Mouse (Mus musculus) heart, postnatal 14 days (tissue): ENCODE data around the gene Rad51b. TPM values are rescaled to one million over a fixed set of nuclear protein-coding genes. Genes with fewer than 3 reads are reported as not detected.

Source experiments
- DNase-seq, 2 experiments: peaks; one replicate each; pipeline ENCODE4 v3.0.0; 2021 to 2022
- intact Hi-C: fragments of 180-260 bp; cut with DNase I; formaldehyde crosslinking; loops from one replicate; pipeline ENCODE4 v1.15.1; 2025
- total RNA-seq, 2 experiments: library from RNA; stranded (reverse); gene quantifications; 2 replicates each; pipeline ENCODE4 v1.2.3; 2021

Rad51b gene
- total RNA-seq, 2 experiments from 2014 or later: 0.79 to 0.88 TPM

DNA sequence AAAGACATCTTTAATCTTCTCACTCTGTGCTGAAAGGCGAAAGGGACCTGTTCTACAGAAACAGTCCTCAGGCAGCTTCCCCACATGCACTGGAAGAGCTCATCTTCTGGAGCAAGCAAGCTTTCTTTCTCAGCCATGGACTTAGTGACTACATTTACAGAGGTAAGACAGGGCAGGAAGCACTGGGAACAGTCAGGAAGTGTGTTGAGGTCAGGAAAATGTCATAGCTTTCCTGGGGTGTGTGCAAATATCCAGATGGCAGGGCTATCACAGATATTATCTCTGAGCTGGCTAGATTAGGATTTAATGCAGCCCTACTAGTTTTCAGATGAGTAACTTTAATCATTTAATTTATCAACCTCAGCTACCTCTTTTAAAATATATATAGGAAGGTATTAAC lies 254.2 kb downstream of the Rad51b start:
- intact Hi-C loops: no loop called here
- DNase-seq: no peak

DNA sequence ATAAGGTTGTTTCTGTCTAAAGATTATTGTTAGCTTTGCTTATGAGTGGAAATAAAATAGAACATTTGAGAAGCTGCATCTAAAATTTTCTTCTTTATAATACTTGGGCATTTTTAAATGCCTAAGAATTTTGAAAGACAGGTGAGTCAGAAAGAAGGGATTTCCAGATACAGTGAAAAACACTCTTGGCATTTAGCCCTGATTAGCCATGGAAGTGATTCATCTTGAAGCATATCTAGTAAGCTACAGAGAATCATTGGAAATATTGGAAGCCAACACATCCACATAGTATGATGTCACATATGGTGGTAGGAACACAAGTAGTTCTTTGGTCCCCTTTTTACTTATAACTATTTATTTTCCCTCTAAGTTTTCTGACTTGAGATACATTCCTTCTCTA lies 256.0 kb downstream of the Rad51b start:
- DNase-seq: no peak
- intact Hi-C loops: no loop called here

DNA sequence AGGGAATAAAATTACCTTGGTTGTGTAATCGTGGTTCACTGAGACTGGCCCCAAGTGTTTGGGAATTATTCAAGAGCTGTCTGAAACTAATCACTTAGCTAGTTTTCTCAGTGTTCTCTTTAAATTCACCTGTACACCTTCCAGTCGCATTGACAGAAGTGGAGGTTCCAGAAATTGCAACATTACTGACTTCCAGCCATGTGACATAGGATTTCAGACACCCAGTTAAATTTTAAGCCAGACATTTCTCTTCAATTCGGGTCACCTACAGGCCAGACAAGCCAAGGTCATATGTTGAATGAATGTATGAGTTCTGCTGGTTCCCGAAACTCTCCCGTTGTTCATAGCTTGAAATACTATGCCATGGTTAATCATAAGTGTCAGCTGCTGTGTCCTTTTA lies 260.8 kb downstream of the Rad51b start:
- intact Hi-C loops: no loop called here
- DNase-seq: no peak

DNA sequence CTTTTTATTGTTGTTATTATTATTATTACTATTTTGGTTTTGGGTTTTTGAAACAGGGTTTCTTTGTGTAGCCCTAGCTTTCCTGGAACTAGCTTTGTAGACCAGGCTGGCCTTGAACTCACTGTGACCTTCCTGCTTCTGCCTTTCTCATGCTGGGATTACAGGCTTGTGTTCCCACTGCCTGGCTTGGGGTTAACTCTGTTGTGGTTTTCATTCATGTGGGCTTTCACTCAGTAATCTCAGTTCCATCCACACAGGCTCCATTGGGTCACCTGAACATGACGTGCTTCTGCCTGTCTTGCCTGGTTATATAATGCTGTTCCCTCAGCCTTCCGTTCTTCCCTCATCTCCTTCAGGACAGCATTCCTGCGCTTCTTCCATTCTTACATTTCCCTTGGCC lies 261.6 kb downstream of the Rad51b start:
- no peak for DNase-seq
- intact Hi-C loops: no loop called here

DNA sequence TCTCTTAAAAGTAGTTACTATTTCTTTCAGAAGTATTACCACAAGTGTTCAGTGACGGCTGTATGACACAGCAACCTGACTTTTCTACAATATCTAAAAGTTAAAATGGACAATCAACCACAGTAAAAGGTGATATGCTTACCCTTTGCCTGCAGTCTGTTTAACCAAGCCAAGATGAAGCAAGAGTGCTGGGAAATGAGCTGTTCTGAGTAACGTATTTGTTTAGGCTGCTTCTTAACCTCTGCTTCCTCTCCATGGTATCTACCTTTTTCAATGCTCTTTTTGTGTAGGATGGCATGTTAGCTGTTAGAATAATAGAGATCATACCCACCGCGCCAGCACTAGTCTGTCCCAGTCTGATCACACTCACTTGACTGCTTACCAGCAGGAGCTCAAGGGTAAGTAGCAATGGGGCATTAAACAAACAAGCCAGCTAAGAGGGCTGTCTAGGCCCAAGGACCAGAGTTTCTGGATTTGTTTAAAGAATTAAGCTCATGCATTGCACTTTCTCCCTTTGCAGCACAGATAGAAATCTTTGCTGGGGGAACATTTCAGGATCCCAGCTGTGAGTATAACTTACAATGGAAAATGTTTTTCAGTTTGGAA lies 262.4 kb downstream of the Rad51b start:
- intact Hi-C loops: no loop called here
- no peak for DNase-seq

DNA sequence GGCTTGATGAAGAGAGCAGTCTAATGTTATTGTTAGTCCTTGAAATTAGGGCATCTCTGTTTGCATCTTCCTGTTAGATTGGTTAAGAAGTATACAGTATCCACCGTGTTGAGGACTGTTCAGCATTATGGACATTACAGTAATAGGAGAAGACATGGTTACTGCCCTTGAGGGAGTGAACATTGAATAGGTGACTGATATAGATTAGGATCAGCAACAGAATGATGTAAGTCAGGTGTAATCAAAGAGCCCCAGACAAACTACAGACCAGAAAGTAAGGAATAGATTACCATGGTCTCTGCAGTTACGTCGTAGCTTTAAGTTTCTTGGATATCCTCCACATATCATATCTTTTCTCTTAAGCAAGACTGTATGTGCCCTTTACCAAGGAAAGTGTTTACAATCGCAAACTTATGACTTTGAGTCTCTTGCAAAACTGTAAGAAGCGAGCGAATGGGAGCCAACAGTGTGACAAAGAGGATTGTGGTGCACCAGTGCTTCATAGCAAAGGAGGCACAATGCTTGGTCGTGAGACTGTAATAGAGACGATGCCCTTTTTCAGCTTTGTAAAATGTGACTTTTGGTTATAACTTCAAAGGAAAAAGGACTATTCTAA lies 263.1 kb downstream of the Rad51b start:
- no peak for DNase-seq
- intact Hi-C loops: no loop called here

DNA sequence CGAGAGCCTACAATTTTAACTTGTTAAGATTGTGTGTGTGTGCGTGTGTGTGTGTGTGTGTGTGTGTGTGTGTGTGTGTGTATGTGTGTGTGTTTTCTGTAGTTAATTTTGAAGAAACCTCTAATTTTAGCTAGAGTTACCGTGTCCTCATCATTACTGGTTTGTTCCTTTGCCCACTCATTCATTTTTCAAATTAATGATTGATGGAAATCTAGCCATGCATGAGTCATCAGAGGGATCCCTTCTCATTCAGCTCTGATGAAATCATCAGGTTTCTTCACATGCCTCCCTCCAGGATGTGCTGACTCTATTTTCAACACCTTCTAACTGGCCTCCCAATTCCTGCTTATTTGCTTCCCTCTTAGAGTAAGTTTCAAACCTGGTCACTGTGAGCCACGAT lies 263.8 kb downstream of the Rad51b start:
- intact Hi-C loops: no loop called here
- no peak for DNase-seq

DNA sequence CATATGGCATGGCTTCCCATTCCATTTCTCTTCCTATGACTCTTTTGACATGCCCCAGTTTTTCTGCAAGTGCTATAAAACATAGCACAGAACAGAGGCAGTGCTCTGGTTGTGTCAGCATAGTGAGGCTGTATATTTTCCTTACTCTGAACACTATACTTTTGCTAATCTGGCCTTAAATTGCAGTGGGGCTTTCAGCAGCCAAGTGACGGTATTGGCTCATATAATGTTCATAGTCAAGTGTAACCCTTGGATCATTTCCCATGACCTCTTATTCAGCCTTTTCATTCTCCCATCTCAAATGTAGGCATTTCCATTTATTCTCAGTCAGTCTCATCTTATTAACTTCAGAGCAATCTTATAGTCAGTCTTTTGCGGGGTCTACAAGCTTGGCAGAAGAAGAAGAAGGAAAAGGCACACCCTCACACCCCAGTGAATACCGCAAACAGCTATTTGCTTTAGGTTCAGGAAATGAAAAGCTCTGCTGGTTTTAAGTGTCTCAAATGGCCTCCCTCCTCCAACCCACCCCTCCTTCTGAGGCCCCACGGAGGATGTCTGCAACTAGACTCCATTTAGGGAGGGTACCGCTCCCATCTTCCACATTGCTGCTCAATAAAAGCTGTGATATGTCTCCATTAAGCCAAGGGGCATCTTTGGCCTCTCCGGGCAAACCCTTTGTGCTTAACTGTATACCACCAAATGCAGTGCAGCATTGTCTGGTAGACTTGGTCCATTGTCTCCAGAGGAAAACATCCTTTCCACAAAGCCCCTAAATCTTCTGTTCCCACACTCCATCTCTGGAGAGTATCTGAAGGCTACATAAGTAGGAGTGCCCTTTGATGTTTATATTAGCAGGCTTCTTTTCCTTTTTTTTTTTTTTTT lies 277.3 kb downstream of the Rad51b start:
- DNase-seq: no peak
- intact Hi-C loops: no loop called here

DNA sequence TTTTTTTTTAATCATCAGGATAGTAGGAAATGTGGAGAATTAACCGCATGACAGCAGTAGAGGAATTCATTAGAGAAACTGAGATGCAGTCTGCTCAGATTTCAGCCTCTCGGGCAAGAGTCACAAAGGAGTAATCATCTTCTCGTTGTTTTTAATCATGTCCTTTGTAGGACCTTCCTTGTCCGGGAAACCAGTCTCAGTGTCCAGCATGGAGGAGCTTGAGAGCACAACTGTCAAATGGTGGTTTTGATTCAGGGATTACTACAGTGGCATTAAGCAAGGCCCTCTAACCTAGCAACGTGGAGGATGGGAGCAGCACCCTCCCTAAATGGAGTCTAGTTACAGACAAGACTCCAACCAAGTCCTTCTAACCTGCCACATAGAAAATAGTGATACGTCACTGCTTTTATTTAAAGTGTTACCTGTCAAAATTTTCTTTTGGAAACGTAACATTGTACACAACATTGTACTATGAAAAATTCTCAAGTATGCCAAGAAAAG lies 278.0 kb downstream of the Rad51b start:
- intact Hi-C loops: no loop called here
- DNase-seq: no peak

DNA sequence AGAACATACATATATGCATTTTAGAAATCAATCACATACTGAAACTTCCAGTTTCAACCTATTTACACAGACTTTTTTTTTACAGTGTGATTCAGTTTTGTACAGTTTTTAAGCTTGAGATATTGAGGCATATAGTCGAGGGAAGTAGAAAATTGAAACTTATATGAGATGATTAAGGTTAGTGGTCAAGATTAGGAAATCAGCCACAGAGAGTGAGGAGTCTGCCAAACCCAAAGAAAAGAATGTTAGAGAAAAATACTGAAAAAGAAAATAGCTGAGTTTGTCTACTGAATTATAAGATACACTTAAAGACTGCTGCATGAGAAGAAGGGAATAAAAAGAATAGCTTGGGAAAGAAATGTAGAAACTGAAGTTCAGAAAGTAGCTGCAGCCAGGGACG lies 280.4 kb downstream of the Rad51b start:
- no peak for DNase-seq
- intact Hi-C loops: no loop called here

DNA sequence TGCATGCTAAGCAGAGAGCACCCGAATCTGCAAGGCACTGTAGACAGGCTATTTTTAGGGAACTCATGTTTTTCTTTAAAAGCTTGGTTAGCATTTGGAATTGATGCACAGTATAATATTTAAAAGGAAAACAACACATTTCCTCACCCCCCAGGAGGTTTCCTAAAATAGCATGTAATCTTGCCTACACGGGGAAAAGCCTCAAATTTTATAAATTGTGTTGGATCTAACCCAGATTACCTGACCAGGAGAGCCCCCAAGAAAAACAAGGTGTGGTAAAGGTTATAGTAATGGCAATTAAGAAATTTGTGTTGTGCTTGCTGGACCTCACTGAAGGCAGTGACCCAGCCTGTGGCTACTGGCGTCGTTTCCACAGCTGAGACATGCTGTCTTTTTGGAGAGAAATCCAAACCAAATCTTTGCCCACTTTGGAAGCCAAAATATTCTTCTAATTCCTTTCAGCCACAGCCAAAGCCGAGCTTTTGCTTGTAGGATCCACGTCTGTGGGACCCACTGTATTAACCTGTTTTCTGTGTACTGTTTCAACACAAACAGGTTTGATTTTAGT lies 282.0 kb downstream of the Rad51b start:
- DNase-seq: peak in 1 of 2 experiments; percentile 31
- intact Hi-C loops: no loop called here

DNA sequence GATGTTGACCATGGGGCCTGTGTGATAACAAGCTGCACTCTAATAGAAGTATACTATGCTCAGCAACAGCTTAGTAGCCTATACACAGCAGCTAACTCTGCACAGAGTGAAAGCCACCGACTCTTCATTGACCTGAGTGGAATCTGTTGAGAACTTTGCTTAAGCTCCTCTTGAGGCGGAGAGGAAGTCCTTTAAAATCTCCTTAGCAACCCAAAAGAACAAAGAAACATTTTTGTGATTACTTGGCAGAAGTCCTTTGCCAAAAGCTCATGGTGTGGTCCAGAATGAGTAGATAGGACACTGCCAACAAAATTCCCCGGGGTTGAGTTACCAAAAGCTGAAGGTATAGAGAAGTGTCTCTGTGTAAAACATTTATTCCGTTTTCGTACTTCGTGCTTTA lies 282.8 kb downstream of the Rad51b start:
- intact Hi-C loops: no loop called here

DNA sequence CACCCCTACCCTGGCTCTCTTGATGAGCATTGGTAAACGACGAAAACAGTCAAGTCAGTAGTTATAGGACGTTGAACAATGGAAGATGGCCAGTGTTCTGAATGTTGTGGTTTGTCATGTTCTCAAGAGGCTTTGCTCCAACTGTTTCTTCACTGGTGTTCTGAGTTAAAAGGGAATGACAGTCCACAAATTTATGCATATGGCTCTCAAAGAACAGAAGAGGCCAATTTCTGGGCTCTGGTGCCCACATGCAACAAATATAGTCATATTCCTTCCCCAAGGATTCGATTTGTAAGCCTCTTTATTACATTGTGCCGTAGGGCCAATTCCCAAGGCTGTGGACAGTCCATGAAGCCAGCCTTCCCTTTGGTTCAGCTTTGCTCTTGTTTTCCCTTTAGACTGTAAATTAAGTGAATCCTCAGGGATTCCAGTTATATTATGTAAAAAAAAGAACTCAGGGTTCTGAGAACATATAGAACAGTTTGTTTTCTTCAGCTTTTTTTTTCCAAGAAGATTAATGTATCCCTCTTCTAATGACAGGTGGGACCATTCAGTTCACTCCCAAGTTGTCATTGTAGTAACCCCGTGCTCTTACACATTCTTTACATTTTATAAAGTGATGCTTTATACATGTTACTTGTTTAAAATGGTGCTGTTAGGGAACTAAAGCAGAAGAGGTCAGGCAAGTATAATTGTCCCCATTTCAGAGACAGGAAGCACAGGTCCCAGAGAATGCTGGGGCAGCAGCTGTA lies 287.6 kb downstream of the Rad51b start:
- intact Hi-C loops: no loop called here
- DNase-seq: no peak

More for the DNA sequence above, 282.8 kb downstream of the Rad51b start:
- DNase-seq: peak in 1 of 2 experiments; percentile 21

DNA sequence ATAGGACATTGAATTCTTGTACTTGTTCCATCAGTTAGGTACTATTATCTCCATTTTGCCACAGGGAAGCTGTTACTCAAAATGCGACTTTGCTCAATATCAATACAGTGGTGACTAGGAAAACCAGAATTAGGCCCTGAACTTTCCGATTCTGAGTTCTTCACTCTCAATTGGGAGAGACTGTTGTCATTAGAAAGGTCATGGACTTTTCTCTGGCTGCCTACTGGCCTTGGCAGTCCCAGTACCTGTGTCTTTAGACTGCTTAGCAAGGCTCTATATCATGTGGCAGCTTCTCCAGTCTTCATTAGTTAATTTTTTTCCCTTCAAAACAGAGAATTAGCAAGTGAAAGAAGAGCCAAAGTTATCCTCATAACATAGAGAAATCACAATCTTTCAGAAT lies 288.3 kb downstream of the Rad51b start:
- DNase-seq: no peak
- intact Hi-C loops: no loop called here

DNA sequence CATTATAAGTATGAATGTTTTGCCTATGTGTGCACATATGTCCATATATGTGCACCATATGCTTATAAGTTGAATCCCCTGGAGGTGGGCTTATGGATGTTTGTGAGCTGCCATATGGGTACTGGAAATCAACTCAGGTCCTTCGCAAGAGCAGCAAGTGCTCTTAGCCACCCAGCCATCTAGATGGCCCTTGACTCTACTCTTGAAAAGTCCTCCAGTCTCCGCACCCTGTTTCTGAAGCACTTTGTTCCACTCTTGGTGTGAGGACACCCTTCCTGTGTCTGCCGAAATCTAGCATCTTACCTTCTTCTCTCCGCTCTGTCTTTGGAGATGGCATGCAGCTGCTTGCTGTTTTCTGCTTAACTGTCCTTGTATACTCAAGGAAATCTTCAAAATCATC lies 291.7 kb downstream of the Rad51b start:
- no peak for DNase-seq
- intact Hi-C loops: no loop called here

DNA sequence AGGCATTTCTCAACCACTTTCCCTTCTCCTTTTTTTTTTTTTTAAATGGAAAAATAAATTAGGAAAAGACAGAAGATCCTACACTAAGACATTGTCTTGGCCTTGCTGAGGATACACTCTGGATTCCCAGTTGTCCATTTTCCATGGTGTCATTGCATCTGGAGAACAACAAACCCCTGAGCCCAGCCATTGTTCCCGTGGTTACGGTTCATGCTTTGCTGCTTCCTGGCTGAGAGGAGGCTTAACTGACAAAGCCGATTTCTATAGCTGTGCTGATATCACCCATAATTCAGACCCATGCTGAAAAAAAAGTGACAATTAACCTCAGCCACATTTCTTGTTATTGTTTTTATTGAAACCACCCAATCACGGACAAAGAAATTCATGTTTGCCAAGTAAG lies 295.1 kb downstream of the Rad51b start:
- DNase-seq: no peak
- intact Hi-C loops: no loop called here

DNA sequence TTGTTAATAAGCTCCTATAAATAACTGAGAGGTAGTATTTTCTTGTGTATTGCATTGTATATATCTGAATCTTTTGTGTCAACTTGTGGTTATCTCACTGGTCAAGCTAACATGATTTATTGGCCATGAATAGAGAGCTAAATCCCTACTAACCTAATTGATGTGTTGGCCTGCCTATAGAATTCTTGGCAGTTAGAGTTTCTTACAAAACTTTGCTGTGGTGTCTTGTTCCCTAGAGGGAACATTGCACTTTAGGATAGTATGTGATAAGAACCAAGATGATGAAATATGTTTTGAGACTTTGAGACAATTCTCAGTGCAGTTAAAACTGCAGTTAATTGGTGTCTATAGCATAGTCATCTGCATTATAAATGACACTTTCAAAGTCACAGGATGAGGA lies 299.8 kb downstream of the Rad51b start:
- no peak for DNase-seq
- intact Hi-C loops: no loop called here

DNA sequence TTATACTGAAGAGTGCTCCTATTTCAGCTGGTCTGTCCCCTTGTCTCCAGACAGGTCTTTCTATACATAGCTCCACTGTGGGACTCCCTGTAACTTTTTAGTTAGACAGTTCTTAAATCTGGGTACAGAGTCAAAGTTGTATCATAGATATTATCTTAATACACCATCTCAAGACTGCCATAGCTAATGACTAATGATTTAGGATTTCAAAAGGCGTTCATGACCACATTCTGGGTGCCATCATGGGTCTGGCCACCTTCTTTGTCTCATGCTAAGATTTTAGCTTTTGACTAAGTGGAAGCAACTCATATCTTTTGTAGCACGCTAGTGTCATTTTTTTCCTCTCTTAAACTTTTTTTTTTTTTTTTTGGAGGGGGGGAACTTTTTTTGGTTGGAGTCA lies 300.3 kb downstream of the Rad51b start:
- intact Hi-C loops: no loop called here
- DNase-seq: no peak

DNA sequence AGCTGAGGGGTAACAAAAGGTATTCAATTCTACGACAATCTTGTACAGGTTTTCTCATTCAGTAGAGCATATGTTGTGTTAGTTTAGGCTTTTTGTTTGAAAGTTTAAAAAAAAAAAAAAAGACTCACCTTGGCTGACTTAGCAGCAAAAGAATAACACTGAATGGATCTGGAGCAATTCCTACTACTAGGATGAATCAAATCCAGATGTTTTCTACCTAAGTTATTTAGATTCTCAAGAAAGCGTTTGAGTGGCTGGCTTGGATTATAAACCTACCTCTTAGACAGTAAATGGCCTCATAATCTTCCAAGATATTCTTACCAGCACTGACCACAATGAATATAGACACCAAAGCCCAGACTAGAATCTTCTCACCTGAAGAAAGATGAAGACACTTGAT lies 300.7 kb downstream of the Rad51b start:
- intact Hi-C loops: no loop called here
- no peak for DNase-seq

DNA sequence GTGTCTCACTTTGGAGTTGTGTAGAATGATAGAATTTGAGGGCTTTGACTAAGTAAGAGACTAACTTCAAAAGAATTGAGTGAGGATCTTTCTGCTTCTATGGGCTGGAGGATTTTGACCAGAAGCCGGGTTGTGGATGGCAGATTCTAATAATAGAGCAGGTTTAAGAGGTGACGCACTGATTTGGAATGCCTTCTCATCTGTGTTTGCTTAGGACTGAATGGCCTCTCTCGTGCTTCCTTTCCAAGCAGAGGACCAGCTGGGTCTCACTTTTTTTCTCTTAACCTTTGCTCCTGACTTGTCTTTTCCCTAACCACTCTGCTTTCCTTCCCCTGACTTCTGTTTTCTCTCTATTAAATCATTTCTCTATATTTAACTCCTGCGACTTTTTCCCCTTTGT lies 301.4 kb downstream of the Rad51b start:
- peak in 1 of 2 experiments; percentile 33 for DNase-seq
- intact Hi-C loops: no loop called here

DNA sequence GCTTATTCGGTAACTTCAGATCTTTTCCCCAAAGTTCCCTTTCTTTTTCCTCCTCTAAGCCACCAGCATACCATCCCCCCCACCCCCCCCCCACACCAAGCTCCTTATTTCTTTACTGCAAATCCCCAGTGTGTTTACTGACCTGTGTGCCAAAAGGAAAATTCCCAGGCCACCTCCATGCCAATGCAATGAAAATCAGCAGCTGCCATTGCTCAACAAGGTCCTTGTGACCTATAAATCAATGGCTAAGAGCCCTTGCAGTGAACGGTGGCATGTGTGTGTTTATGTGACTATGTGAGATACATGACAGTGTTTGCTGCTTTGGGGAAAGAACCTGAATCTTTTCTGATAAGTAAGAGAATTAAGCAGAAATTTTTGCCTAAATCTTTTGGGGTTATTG lies 301.8 kb downstream of the Rad51b start:
- no peak for DNase-seq
- intact Hi-C loops: no loop called here
